Mouse (Mus musculus): ENCODE results near the gene Fam20c. TPM values are rescaled to one million over a fixed set of nuclear protein-coding genes. Genes with fewer than 3 reads are reported as not detected.

Gene Fam20c
- polyA plus RNA-seq, 1 experiment from 2014 or later = 44.0 TPM

- H3K4me1 ChIP-seq (ENCODE audit: control insufficient read depth, insufficient read depth, low read depth, low read length) = peaks cover 25% of the 10 kb centered on the region
- H3K27me3 ChIP-seq (replicated peaks; ENCODE audit: control insufficient read depth, insufficient read depth, low read length) = no peaks in the 10 kb centered on the region
- no peak overlapping the region for H3K9ac ChIP-seq (ENCODE audit: low read depth, low read length)
- H3K27ac ChIP-seq (ENCODE audit: low read depth, low read length) = no peak overlapping the region
- WGBS = 90% methylated on average over 8 of the region's 8 CpGs
- peaks cover 29% of the 10 kb centered on the region for H3K36me3 ChIP-seq (ENCODE audit: control insufficient read depth, insufficient read depth, low read length)
- no peak overlapping the region for H3K4me3 ChIP-seq (ENCODE audit: low read length)
- no peak for ATAC-seq
- H3K4me2 ChIP-seq (ENCODE audit: low read length) = no peak overlapping the region
- no peaks in the 10 kb centered on the region for H3K9me3 ChIP-seq (ENCODE audit: control insufficient read depth, low read length)
Measured at GRCm38 (mm10) chr5:138764601-138765000, 10.3 kb downstream of the Fam20c start.

GRCm38 (mm10) chr5:138767650-138768049 is 13.3 kb downstream of the Fam20c start:
- peaks cover 23% of the 10 kb centered on the region for H3K36me3 ChIP-seq (ENCODE audit: control insufficient read depth, insufficient read depth, low read length)
- no peak for ATAC-seq

GRCm38 (mm10) chr5:138768704-138769103 is 14.4 kb downstream of the Fam20c start:
- WGBS = 90% methylated on average over 2 of the region's 2 CpGs
- no peaks in the 10 kb centered on the region for H3K27me3 ChIP-seq (replicated peaks; ENCODE audit: control insufficient read depth, insufficient read depth, low read length)
- H3K4me3 ChIP-seq (ENCODE audit: low read length) = no peak overlapping the region
- H3K9me3 ChIP-seq (ENCODE audit: control insufficient read depth, low read length) = no peaks in the 10 kb centered on the region
- H3K4me1 ChIP-seq (ENCODE audit: control insufficient read depth, insufficient read depth, low read depth, low read length) = no peaks in the 10 kb centered on the region
- no peak overlapping the region for H3K27ac ChIP-seq (ENCODE audit: low read depth, low read length)
- ATAC-seq = no peak
- H3K4me2 ChIP-seq (ENCODE audit: low read length) = no peak overlapping the region
- no peak overlapping the region for H3K9ac ChIP-seq (ENCODE audit: low read depth, low read length)
- peaks cover 20% of the 10 kb centered on the region for H3K36me3 ChIP-seq (ENCODE audit: control insufficient read depth, insufficient read depth, low read length)

More at GRCm38 (mm10) chr5:138767650-138768049, 13.3 kb downstream of the Fam20c start:
- WGBS = 87% methylated on average over 11 of the region's 11 CpGs
- no peak overlapping the region for H3K4me2 ChIP-seq (ENCODE audit: low read length)
- no peaks in the 10 kb centered on the region for H3K9me3 ChIP-seq (ENCODE audit: control insufficient read depth, low read length)
- no peak overlapping the region for H3K27ac ChIP-seq (ENCODE audit: low read depth, low read length)
- H3K4me1 ChIP-seq (ENCODE audit: control insufficient read depth, insufficient read depth, low read depth, low read length) = 0 out of 2 replicates have a peak, but pooled peaks cover 3% of the 10 kb centered on the region
- no peaks in the 10 kb centered on the region for H3K27me3 ChIP-seq (replicated peaks; ENCODE audit: control insufficient read depth, insufficient read depth, low read length)
- H3K4me3 ChIP-seq (ENCODE audit: low read length) = no peak overlapping the region
- H3K9ac ChIP-seq (ENCODE audit: low read depth, low read length) = no peak overlapping the region

GRCm38 (mm10) chr5:138769126-138769525 is 14.8 kb downstream of the Fam20c start:
- H3K4me2 ChIP-seq (ENCODE audit: low read length) = no peak overlapping the region
- peaks cover 20% of the 10 kb centered on the region for H3K36me3 ChIP-seq (ENCODE audit: control insufficient read depth, insufficient read depth, low read length)
- WGBS = 90% methylated on average over 5 of the region's 5 CpGs
- H3K9ac ChIP-seq (ENCODE audit: low read depth, low read length) = no peak overlapping the region
- no peaks in the 10 kb centered on the region for H3K4me1 ChIP-seq (ENCODE audit: control insufficient read depth, insufficient read depth, low read depth, low read length)
- no peak overlapping the region for H3K4me3 ChIP-seq (ENCODE audit: low read length)
- H3K27ac ChIP-seq (ENCODE audit: low read depth, low read length) = no peak overlapping the region
- no peaks in the 10 kb centered on the region for H3K9me3 ChIP-seq (ENCODE audit: control insufficient read depth, low read length)
- H3K27me3 ChIP-seq (replicated peaks; ENCODE audit: control insufficient read depth, insufficient read depth, low read length) = no peaks in the 10 kb centered on the region
- ATAC-seq = no peak

- H3K36me3 ChIP-seq (ENCODE audit: control insufficient read depth, insufficient read depth, low read length) = peaks cover 8% of the 10 kb centered on the region; the same call in 1 of the 2 replicates
- no peaks in the 10 kb centered on the region for H3K9me3 ChIP-seq (ENCODE audit: control insufficient read depth, low read length)
- 90% methylated on average over 5 of the region's 5 CpGs for WGBS
- H3K4me3 ChIP-seq (ENCODE audit: low read length) = no peak overlapping the region
- no peak overlapping the region for H3K27ac ChIP-seq (ENCODE audit: low read depth, low read length)
- ATAC-seq = no peak
- H3K9ac ChIP-seq (ENCODE audit: low read depth, low read length) = no peak overlapping the region
- no peak overlapping the region for H3K4me2 ChIP-seq (ENCODE audit: low read length)
- no peaks in the 10 kb centered on the region for H3K27me3 ChIP-seq (replicated peaks; ENCODE audit: control insufficient read depth, insufficient read depth, low read length)
- H3K4me1 ChIP-seq (ENCODE audit: control insufficient read depth, insufficient read depth, low read depth, low read length) = peaks cover 17% of the 10 kb centered on the region
Measured at GRCm38 (mm10) chr5:138775096-138775495, 20.8 kb downstream of the Fam20c start.

GRCm38 (mm10) chr5:138776346-138776745 is 22.0 kb downstream of the Fam20c start:
- no peaks in the 10 kb centered on the region for H3K9me3 ChIP-seq (ENCODE audit: control insufficient read depth, low read length)
- H3K27ac ChIP-seq (ENCODE audit: low read depth, low read length) = no peak overlapping the region
- H3K36me3 ChIP-seq (ENCODE audit: control insufficient read depth, insufficient read depth, low read length) = peaks cover 8% of the 10 kb centered on the region; the same call in 1 of the 2 replicates
- 69% methylated on average over 1 of the region's 1 CpGs for WGBS
- H3K27me3 ChIP-seq (replicated peaks; ENCODE audit: control insufficient read depth, insufficient read depth, low read length) = no peaks in the 10 kb centered on the region
- H3K9ac ChIP-seq (ENCODE audit: low read depth, low read length) = no peak overlapping the region
- H3K4me2 ChIP-seq (ENCODE audit: low read length) = no peak overlapping the region
- no peak for ATAC-seq
- peaks cover 22% of the 10 kb centered on the region for H3K4me1 ChIP-seq (ENCODE audit: control insufficient read depth, insufficient read depth, low read depth, low read length)
- H3K4me3 ChIP-seq (ENCODE audit: low read length) = no peak overlapping the region

- H3K27ac ChIP-seq (ENCODE audit: low read depth, low read length) = peak overlapping the region; percentile 70
- H3K4me3 ChIP-seq (ENCODE audit: low read length) = no peak overlapping the region
- ATAC-seq = peak; percentile 76
- 0 out of 2 replicates have a peak, but pooled peaks cover 3% of the 10 kb centered on the region for H3K36me3 ChIP-seq (ENCODE audit: control insufficient read depth, insufficient read depth, low read length)
- WGBS = 27% methylated on average over 9 of the region's 9 CpGs
- no peaks in the 10 kb centered on the region for H3K27me3 ChIP-seq (replicated peaks; ENCODE audit: control insufficient read depth, insufficient read depth, low read length)
- no peaks in the 10 kb centered on the region for H3K9me3 ChIP-seq (ENCODE audit: control insufficient read depth, low read length)
- no peak overlapping the region for H3K9ac ChIP-seq (ENCODE audit: low read depth, low read length)
- H3K4me2 ChIP-seq (ENCODE audit: low read length) = no peak overlapping the region
- H3K4me1 ChIP-seq (ENCODE audit: control insufficient read depth, insufficient read depth, low read depth, low read length) = peaks cover 24% of the 10 kb centered on the region
Measured at GRCm38 (mm10) chr5:138778731-138779463, 24.6 kb downstream of the Fam20c start.

- Histone ChIP-seq H3K4me3 (ENCODE audit: low read length) (no peak overlapping the region), H3K27me3 (replicated peaks; ENCODE audit: control insufficient read depth, insufficient read depth, low read length) (no peaks in the 10 kb centered on the region), H3K9ac (ENCODE audit: low read depth, low read length) (no peak overlapping the region), H3K36me3 (ENCODE audit: control insufficient read depth, insufficient read depth, low read length) (0 out of 2 replicates have a peak, but pooled peaks cover 5% of the 10 kb centered on the region), H3K4me2 (ENCODE audit: low read length) (no peak overlapping the region), H3K27ac (ENCODE audit: low read depth, low read length) (no peak overlapping the region), H3K4me1 (ENCODE audit: control insufficient read depth, insufficient read depth, low read depth, low read length) (peaks cover 24% of the 10 kb centered on the region), H3K9me3 (ENCODE audit: control insufficient read depth, low read length) (no peaks in the 10 kb centered on the region)
- no peak for ATAC-seq
- 67% methylated on average over 3 of the region's 3 CpGs for WGBS
Measured at GRCm38 (mm10) chr5:138779655-138780054, 25.3 kb downstream of the Fam20c start.

GRCm38 (mm10) chr5:138782697-138783096 is 28.4 kb downstream of the Fam20c start:
- WGBS = 100% methylated on average over 1 of the region's 1 CpGs
- Histone ChIP-seq H3K27me3 (replicated peaks; ENCODE audit: control insufficient read depth, insufficient read depth, low read length) (no peaks in the 10 kb centered on the region), H3K9ac (ENCODE audit: low read depth, low read length) (no peak overlapping the region), H3K4me1 (ENCODE audit: control insufficient read depth, insufficient read depth, low read depth, low read length) (peaks cover 24% of the 10 kb centered on the region), H3K27ac (ENCODE audit: low read depth, low read length) (no peak overlapping the region), H3K4me3 (ENCODE audit: low read length) (no peak overlapping the region), H3K9me3 (ENCODE audit: control insufficient read depth, low read length) (no peaks in the 10 kb centered on the region), H3K4me2 (ENCODE audit: low read length) (no peak overlapping the region), H3K36me3 (ENCODE audit: control insufficient read depth, insufficient read depth, low read length) (0 out of 2 replicates have a peak, but pooled peaks cover 5% of the 10 kb centered on the region)
- no peak for ATAC-seq
